Mouse (Mus musculus) E14TG2a.4 (cell line): ENCODE measurements around the gene Scrn3.

Source experiments
- CTCF ChIP-seq: conservative IDR thresholded peaks from 2 replicates; pipeline ENCODE4 v1.5.1; 2014; ENCODE audit warnings: low read length
- NANOG ChIP-seq: IDR thresholded peaks from 2 replicates; pipeline ENCODE4 v1.6.1; 2014; ENCODE audit warnings: borderline replicate concordance, low read length, mixed read lengths

- TF ChIP-seq CTCF (no peak), NANOG (no peak)
Observed at GRCm38 (mm10) chr2:73301979-73302378, 10.4 kb upstream of the Scrn3 start.
